In genomic region chr12:103262017-103262865, GRCm38 (mm10) we compare ENCODE assay signal across 9 mouse cellular contexts. TPM values are rescaled to one million over a fixed set of nuclear protein-coding genes. Genes with fewer than 3 reads are reported as not detected.
DNase-seq lines count a peak whose midpoint lies in the region; ATAC-seq and TF ChIP-seq lines count a peak whose summit lies in the region.
"Had no signal": no experiment of that assay in that cellular context is flagged by ENCODE, and none has a peak within 500 bp of the region (broad histone marks: within the 10 kb centered on the region; RNA-seq: fewer than 3 reads in every experiment).

No protein-coding gene starts in this region.

- no peak for DNase-seq in heart, postnatal 0 days (ENCODE audit: low spot score)
- DNase-seq in A20 (ENCODE audit: low read depth, low spot score): peak; percentile 44
- peak; percentile 77 for DNase-seq in adrenal gland, postnatal 14 days
- DNase-seq in limb, embryonic 10.5 days (ENCODE audit: low spot score): peak; percentile 55
- DNase-seq in right cerebral cortex, postnatal 14 days: no peak
- no peak for DNase-seq in yolk sac, embryonic 10.5 days (ENCODE audit: low spot score)

- 59% methylated on average over 13 of the region's 13 CpGs for WGBS in heart, postnatal 0 days
- WGBS in heart, embryonic 12.5 days: 56% methylated on average over 13 of the region's 13 CpGs
- 66% methylated on average over 13 of the region's 13 CpGs for WGBS in limb, embryonic 10.5 days

- TF ChIP-seq CTCF in heart, postnatal 0 days (IDR thresholded peaks at IDR 0.05; ENCODE audit: low read depth): peak; percentile 15

- no peak for TF ChIP-seq EP300 in heart, postnatal 0 days (IDR thresholded peaks at IDR 0.05; ENCODE audit: low read depth)

- ATAC-seq in heart, postnatal 0 days (ENCODE audit: insufficient read depth, low read depth): no peak
- ATAC-seq in heart, embryonic 12.5 days (ENCODE audit: insufficient number of reproducible peaks, low FRiP score): no peak
- no peak for ATAC-seq in erythroblast, adult 5-6 weeks (replicated peaks; ENCODE audit: low FRiP score, poor library complexity, severe bottlenecking)

- H3K4me3 ChIP-seq in heart, postnatal 0 days (ENCODE audit: low read depth, low read length): no peak overlapping the region
- no peak overlapping the region for H3K4me3 ChIP-seq in heart, embryonic 12.5 days
- H3K4me3 ChIP-seq in limb, embryonic 10.5 days: no peak overlapping the region

- no peaks in the 10 kb centered on the region for H3K4me1 ChIP-seq in heart, postnatal 0 days (ENCODE audit: control insufficient read depth, insufficient read depth)
- H3K4me1 ChIP-seq in heart, embryonic 12.5 days (replicated peaks): no peaks in the 10 kb centered on the region
- 0 out of 2 replicates have a peak, but pooled peaks cover 6% of the 10 kb centered on the region for H3K4me1 ChIP-seq in limb, embryonic 10.5 days

- H3K27ac ChIP-seq in heart, postnatal 0 days (ENCODE audit: low read depth): no peak overlapping the region
- no peak overlapping the region for H3K27ac ChIP-seq in heart, embryonic 12.5 days (ENCODE audit: poor library complexity, severe bottlenecking)
- no peak overlapping the region for H3K27ac ChIP-seq in limb, embryonic 10.5 days
- H3K27ac ChIP-seq: macrophage had no signal

- H3K9me3 ChIP-seq in heart, postnatal 0 days (replicated peaks; ENCODE audit: control insufficient read depth, low read length): no peaks in the 10 kb centered on the region
- H3K9me3 ChIP-seq in heart, embryonic 12.5 days (replicated peaks): no peaks in the 10 kb centered on the region; the same call in 1 of the 2 replicates
- no peaks in the 10 kb centered on the region for H3K9me3 ChIP-seq in limb, embryonic 10.5 days (replicated peaks)

- H3K4me2 ChIP-seq in heart, postnatal 0 days (ENCODE audit: low read depth, low read length): no peak overlapping the region
- H3K4me2 ChIP-seq in heart, embryonic 12.5 days: no peak overlapping the region

- no peaks in the 10 kb centered on the region for H3K27me3 ChIP-seq in heart, postnatal 0 days (ENCODE audit: control insufficient read depth, insufficient read depth, low read length)
- H3K27me3 ChIP-seq in heart, embryonic 12.5 days (replicated peaks): 0 out of 2 replicates have a peak, but pooled peaks cover 3% of the 10 kb centered on the region
- H3K27me3 ChIP-seq in limb, embryonic 10.5 days (ENCODE audit: low read depth, poor library complexity, severe bottlenecking): no peaks in the 10 kb centered on the region

- H3K9ac ChIP-seq in heart, postnatal 0 days (replicated peaks; ENCODE audit: low read depth, low read length): no peak overlapping the region
- no peak overlapping the region for H3K9ac ChIP-seq in heart, embryonic 12.5 days

- no peaks in the 10 kb centered on the region for H3K36me3 ChIP-seq in heart, postnatal 0 days (replicated peaks; ENCODE audit: control insufficient read depth, insufficient read depth, low read length)
- no peaks in the 10 kb centered on the region for H3K36me3 ChIP-seq in heart, embryonic 12.5 days
- no peaks in the 10 kb centered on the region for H3K36me3 ChIP-seq in limb, embryonic 10.5 days

RNA-seq across cellular contexts. Expression of gene Prima1, which starts 20.3 kb away (rescaled TPM):
- not detected in 2 replicates for total RNA-seq in heart, postnatal 0 days (2014; rRNA removed; ENCODE audit: low replicate concordance)
- 0.14 TPM in 1 of 2 replicates, not detected in the other for polyA plus RNA-seq in heart, postnatal 0 days (2015; fragmentation: Nextera tagmentation; extraction: Ambion mirVana)
- 0.75 TPM in 1 of 2 replicates, not detected in the other for polyA plus RNA-seq in heart, embryonic 12.5 days (2016; fragmentation: Nextera tagmentation; extraction: Ambion mirVana)
- total RNA-seq in adrenal gland, postnatal 14 days (2021): 2.1 and 2.3 TPM in 2 replicates
- polyA plus RNA-seq in limb, embryonic 10.5 days (2016; fragmentation: Nextera tagmentation; extraction: Ambion mirVana): not detected in 2 replicates
- not detected in 2 replicates for total RNA-seq in erythroblast, adult 5-6 weeks (2015; ENCODE audit: low replicate concordance)
- total RNA-seq in erythroblast, adult 5-6 weeks (2017; ENCODE audit: low replicate concordance): not detected in 2 replicates
- polyA plus RNA-seq: macrophage had no signal

RNA-seq across cellular contexts. Expression of gene Fam181a, which starts 48.5 kb away (rescaled TPM):
- total RNA-seq in heart, postnatal 0 days (2014; rRNA removed; ENCODE audit: low replicate concordance): not detected in 2 replicates
- not detected in 2 replicates for polyA plus RNA-seq in heart, postnatal 0 days (2015; fragmentation: Nextera tagmentation; extraction: Ambion mirVana)
- 0.20 TPM in 1 of 2 replicates, not detected in the other for polyA plus RNA-seq in heart, embryonic 12.5 days (2016; fragmentation: Nextera tagmentation; extraction: Ambion mirVana)
- not detected in 2 replicates for total RNA-seq in adrenal gland, postnatal 14 days (2021)
- not detected in 2 replicates for polyA plus RNA-seq in limb, embryonic 10.5 days (2016; fragmentation: Nextera tagmentation; extraction: Ambion mirVana)
- not detected in 2 replicates for total RNA-seq in erythroblast, adult 5-6 weeks (2015; ENCODE audit: low replicate concordance)
- not detected in 2 replicates for total RNA-seq in erythroblast, adult 5-6 weeks (2017; ENCODE audit: low replicate concordance)
- polyA plus RNA-seq: macrophage had no signal

Comparison
In these comparisons a context has a peak if more than half of its experiments do, and no peak if none do; other contexts are left out.
1. DNase-seq: peak in A20 (single experiment), adrenal gland, postnatal 14 days (single experiment) and limb, embryonic 10.5 days (single experiment); none in heart, postnatal 0 days (single experiment), right cerebral cortex, postnatal 14 days (single experiment) and yolk sac, embryonic 10.5 days (single experiment).